Mouse (Mus musculus): ENCODE data around the gene Otulin. TPM values are rescaled to one million over a fixed set of nuclear protein-coding genes. Genes with fewer than 3 reads are reported as not detected.

The Otulin gene
- 10 to 100 TPM; 22.8 to 28.6 TPM for total RNA-seq (2021)

- peak; percentile 96 to 99 for DNase-seq (ENCODE audit: extremely low spot score in 1 of 2, low spot score in 2 of 2)
- intact Hi-C loops (cut with DNase I), result no loop called here
These were observed at the start of gene Otulin for GRCm38 (mm10) chr15:27630601-27631383. Otulin (minus strand) TSS chr15:27630693.

GRCm38 (mm10) chr15:27678511-27678910 lies 48.0 kb upstream of the Otulin start:
- intact Hi-C loops (cut with DNase I), result no loop called here
- no peak for DNase-seq (ENCODE audit: extremely low spot score in 1 of 2, low spot score in 2 of 2)

GRCm38 (mm10) chr15:27677801-27678200 lies 47.3 kb upstream of the Otulin start:
- DNase-seq (ENCODE audit: extremely low spot score in 1 of 2, low spot score in 2 of 2), result no peak
- intact Hi-C loops (cut with DNase I), result no loop called here

GRCm38 (mm10) chr15:27676211-27676610 lies 45.7 kb upstream of the Otulin start:
- no peak for DNase-seq (ENCODE audit: extremely low spot score in 1 of 2, low spot score in 2 of 2)
- intact Hi-C loops (cut with DNase I), result no loop called here

GRCm38 (mm10) chr15:27675122-27675521 lies 44.6 kb upstream of the Otulin start:
- DNase-seq (ENCODE audit: extremely low spot score in 1 of 2, low spot score in 2 of 2), result no peak
- intact Hi-C loops (cut with DNase I), result no loop called here

- no peak for DNase-seq (ENCODE audit: extremely low spot score in 1 of 2, low spot score in 2 of 2)
- intact Hi-C loops (cut with DNase I), result no loop called here
These were observed 43.5 kb upstream of the Otulin start for GRCm38 (mm10) chr15:27674041-27674440.

- no peak for DNase-seq (ENCODE audit: extremely low spot score in 1 of 2, low spot score in 2 of 2)
- intact Hi-C loops (cut with DNase I), result no loop called here
These were observed 42.7 kb upstream of the Otulin start for GRCm38 (mm10) chr15:27673151-27673550.

GRCm38 (mm10) chr15:27672259-27672658 lies 41.8 kb upstream of the Otulin start:
- no peak for DNase-seq (ENCODE audit: extremely low spot score in 1 of 2, low spot score in 2 of 2)
- intact Hi-C loops (cut with DNase I), result no loop called here

GRCm38 (mm10) chr15:27671612-27672245 lies 41.2 kb upstream of the Otulin start:
- DNase-seq (ENCODE audit: extremely low spot score in 1 of 2, low spot score in 2 of 2), result no peak
- intact Hi-C loops (cut with DNase I), result no loop called here

GRCm38 (mm10) chr15:27670708-27671107 lies 40.2 kb upstream of the Otulin start:
- no peak for DNase-seq (ENCODE audit: extremely low spot score in 1 of 2, low spot score in 2 of 2)
- intact Hi-C loops (cut with DNase I), result no loop called here

GRCm38 (mm10) chr15:27669931-27670411 lies 39.5 kb upstream of the Otulin start:
- intact Hi-C loops (cut with DNase I), result no loop called here
- no peak for DNase-seq (ENCODE audit: extremely low spot score in 1 of 2, low spot score in 2 of 2)

- DNase-seq (ENCODE audit: extremely low spot score in 1 of 2, low spot score in 2 of 2), result peak in 1 of 2 experiments; percentile 28
- intact Hi-C loops (cut with DNase I), result no loop called here
These were observed 38.8 kb upstream of the Otulin start for GRCm38 (mm10) chr15:27669276-27669675.

- no peak for DNase-seq (ENCODE audit: extremely low spot score in 1 of 2, low spot score in 2 of 2)
- intact Hi-C loops (cut with DNase I), result no loop called here
These were observed 38.1 kb upstream of the Otulin start for GRCm38 (mm10) chr15:27668557-27668956.

GRCm38 (mm10) chr15:27668001-27668461 lies 37.5 kb upstream of the Otulin start:
- intact Hi-C loops (cut with DNase I), result no loop called here
- no peak for DNase-seq (ENCODE audit: extremely low spot score in 1 of 2, low spot score in 2 of 2)

GRCm38 (mm10) chr15:27666911-27667539 lies 36.5 kb upstream of the Otulin start:
- DNase-seq (ENCODE audit: extremely low spot score in 1 of 2, low spot score in 2 of 2), result no peak

GRCm38 (mm10) chr15:27665392-27665911 lies 35.0 kb upstream of the Otulin start:
- intact Hi-C loops (cut with DNase I), result no loop called here
- DNase-seq (ENCODE audit: extremely low spot score in 1 of 2, low spot score in 2 of 2), result peak in 1 of 2 experiments; percentile 79

More at GRCm38 (mm10) chr15:27666911-27667539, 36.5 kb upstream of the Otulin start:
- intact Hi-C loops (cut with DNase I), result no loop called here

- intact Hi-C loops (cut with DNase I), result no loop called here
- no peak for DNase-seq (ENCODE audit: extremely low spot score in 1 of 2, low spot score in 2 of 2)
These were observed 33.6 kb upstream of the Otulin start for GRCm38 (mm10) chr15:27664126-27664525.

- DNase-seq (ENCODE audit: extremely low spot score in 1 of 2, low spot score in 2 of 2), result no peak
- intact Hi-C loops (cut with DNase I), result no loop called here
These were observed 32.2 kb upstream of the Otulin start for GRCm38 (mm10) chr15:27662699-27663098.

GRCm38 (mm10) chr15:27661696-27662095 lies 31.2 kb upstream of the Otulin start:
- intact Hi-C loops (cut with DNase I), result no loop called here
- DNase-seq (ENCODE audit: extremely low spot score in 1 of 2, low spot score in 2 of 2), result no peak

Measured in left cerebral cortex, postnatal 10 days (tissue).